Mouse (Mus musculus) MEL (cell line): ENCODE results near the gene Cldn10. TPM values are rescaled to one million over a fixed set of nuclear protein-coding genes. Genes with fewer than 3 reads are reported as not detected.

Experiments
- DNase-seq: peaks from one replicate; pipeline ENCODE4 v3.0.0; 2011; ENCODE audit warnings: low read depth, low spot score
- H3K27ac ChIP-seq: 2 replicates; pipeline ENCODE4 v1.5.1; 2012; ENCODE audit warnings: low read depth, mild to moderate bottlenecking, control low read depth, low read length, moderate library complexity; ENCODE audit not compliant: control insufficient read depth
- H3K27me3 ChIP-seq, 2 experiments: fragments of 150-350 bp in 1 of 2; sonication (generic) in 1 of 2; 2 replicates each; pipeline ENCODE4 v1.6.1; 2012; ENCODE audit warnings: low read length in 2 of 2, mild to moderate bottlenecking in 2 of 2, improper control_type of control experiment in 1 of 2, moderate library complexity in 1 of 2; ENCODE audit not compliant: insufficient read depth in 2 of 2, control insufficient read depth in 1 of 2
- H3K36me3 ChIP-seq, 2 experiments: 2 replicates each; pipeline ENCODE4 v1.6.1; 2012 to 2014; ENCODE audit warnings: low read length in 2 of 2, improper control_type of control experiment in 1 of 2, inconsistent platforms in 1 of 2, mild to moderate bottlenecking in 1 of 2; ENCODE audit not compliant: insufficient read depth in 2 of 2, control insufficient read depth in 1 of 2
- H3K4me1 ChIP-seq, 2 experiments: fragments of 150-350 bp in 1 of 2; sonication (generic) in 1 of 2; 2 replicates each; pipeline ENCODE4 v1.6.1; 2012; ENCODE audit warnings: low read length in 2 of 2, improper control_type of control experiment in 1 of 2, mild to moderate bottlenecking in 1 of 2; ENCODE audit not compliant: insufficient read depth in 2 of 2, control insufficient read depth in 1 of 2
- H3K4me3 ChIP-seq, 2 experiments: fragments of 150-350 bp in 1 of 2; sonication (generic) in 1 of 2; 2 replicates each; pipeline ENCODE4 v1.5.1; 2012; ENCODE audit warnings: low read depth in 2 of 2, low read length in 2 of 2, mild to moderate bottlenecking in 2 of 2, moderate library complexity in 2 of 2, control low read depth in 1 of 2, improper control_type of control experiment in 1 of 2; ENCODE audit not compliant: control insufficient read depth in 1 of 2, insufficient read depth in 1 of 2
- H3K79me2 ChIP-seq: 2 replicates; pipeline ENCODE4 v1.6.1; 2012; ENCODE audit warnings: mild to moderate bottlenecking, low read length, moderate library complexity; ENCODE audit not compliant: control insufficient read depth, poor library complexity, insufficient read depth
- H3K9ac ChIP-seq: 2 replicates; pipeline ENCODE4 v1.6.1; 2012; ENCODE audit warnings: low read depth, mild to moderate bottlenecking, control low read depth, low read length, moderate library complexity; ENCODE audit not compliant: control insufficient read depth, poor library complexity, severe bottlenecking
- H3K9me3 ChIP-seq: fragments of 150-350 bp; sonication (generic); replicated peaks from 2 replicates; pipeline ENCODE4 v1.6.1; 2012; ENCODE audit warnings: mild to moderate bottlenecking, low read length, improper control_type of control experiment, moderate library complexity; ENCODE audit not compliant: insufficient read depth
- CHD1 ChIP-seq: IDR thresholded peaks from 2 replicates; pipeline ENCODE4 v1.6.1; 2012; ENCODE audit warnings: low read depth, mild to moderate bottlenecking, inconsistent platforms, low read length, improper control_type of control experiment
- CHD2 ChIP-seq: IDR thresholded peaks from 2 replicates; pipeline ENCODE4 v1.6.1; 2011; ENCODE audit warnings: low read length, improper control_type of control experiment
- CTCF ChIP-seq, 3 experiments: IDR thresholded peaks in 2 of 3; conservative IDR thresholded peaks in 1 of 3; 2 replicates each; pipeline ENCODE4 v1.5.1; 2011 to 2012; ENCODE audit warnings: low read length in 3 of 3, low read depth in 2 of 3, mild to moderate bottlenecking in 2 of 3, improper control_type of control experiment in 1 of 3, inconsistent platforms in 1 of 3, mixed read lengths in 1 of 3, moderate library complexity in 1 of 3; ENCODE audit not compliant: control insufficient read depth in 1 of 3, insufficient read depth in 1 of 3, poor library complexity in 1 of 3, severe bottlenecking in 1 of 3
- E2F4 ChIP-seq: IDR thresholded peaks from 2 replicates; pipeline ENCODE4 v1.6.1; 2011; ENCODE audit warnings: low read depth, low read length, improper control_type of control experiment, borderline replicate concordance
- ELF1 ChIP-seq: IDR thresholded peaks from 2 replicates; pipeline ENCODE4 v1.6.1; 2014; ENCODE audit warnings: low read depth, mild to moderate bottlenecking, inconsistent platforms, low read length, improper control_type of control experiment, moderate library complexity
- EP300 ChIP-seq, 2 experiments: IDR thresholded peaks; 2 replicates each; pipeline ENCODE4 v1.6.1; 2011; ENCODE audit warnings: improper control_type of control experiment in 2 of 2, low read length in 2 of 2, low read depth in 1 of 2, mild to moderate bottlenecking in 1 of 2
- KAT2A ChIP-seq: conservative IDR thresholded peaks from 2 replicates; pipeline ENCODE4 v1.6.1; 2012; ENCODE audit warnings: low read depth, low read length, improper control_type of control experiment, inconsistent platforms
- MAX ChIP-seq: IDR thresholded peaks from 2 replicates; pipeline ENCODE4 v1.6.1; 2011; ENCODE audit warnings: low read length, improper control_type of control experiment
- MAZ ChIP-seq: IDR thresholded peaks from 2 replicates; pipeline ENCODE4 v1.6.1; 2012; ENCODE audit warnings: low read depth, mild to moderate bottlenecking, inconsistent platforms, low read length, improper control_type of control experiment
- MEF2A ChIP-seq: IDR thresholded peaks from 2 replicates; pipeline ENCODE4 v1.6.1; 2014; ENCODE audit warnings: low read depth, mild to moderate bottlenecking, inconsistent platforms, low read length, improper control_type of control experiment; ENCODE audit not compliant: poor library complexity, insufficient replicate concordance, severe bottlenecking; ENCODE audit errors: extremely low read depth
- MYB ChIP-seq: IDR thresholded peaks from 2 replicates; pipeline ENCODE4 v1.6.1; 2011; ENCODE audit warnings: mild to moderate bottlenecking, low read depth, low read length, improper control_type of control experiment
- MYC ChIP-seq: IDR thresholded peaks from 2 replicates; pipeline ENCODE4 v1.6.1; 2011; ENCODE audit warnings: low read depth, mild to moderate bottlenecking, low read length, improper control_type of control experiment, moderate library complexity
- RAD21 ChIP-seq: IDR thresholded peaks from 2 replicates; pipeline ENCODE4 v1.6.1; 2011; ENCODE audit warnings: mild to moderate bottlenecking, low read depth, low read length, improper control_type of control experiment
- TAL1 ChIP-seq: IDR thresholded peaks from 2 replicates; pipeline ENCODE4 v1.6.1; 2012; ENCODE audit warnings: mild to moderate bottlenecking, inconsistent platforms, low read length, moderate library complexity, mixed read lengths
- TBP ChIP-seq: IDR thresholded peaks from 2 replicates; pipeline ENCODE4 v1.8.0; 2011; ENCODE audit warnings: low read depth, low read length, improper control_type of control experiment
- USF2 ChIP-seq, 2 experiments: IDR thresholded peaks; 2 replicates each; pipeline ENCODE4 v1.6.1; 2011 to 2012; ENCODE audit warnings: improper control_type of control experiment in 2 of 2, low read length in 2 of 2, borderline replicate concordance in 1 of 2, inconsistent platforms in 1 of 2, low read depth in 1 of 2, mild to moderate bottlenecking in 1 of 2; ENCODE audit not compliant: insufficient read depth in 1 of 2
- ZKSCAN1 ChIP-seq: IDR thresholded peaks from 2 replicates; pipeline ENCODE4 v1.6.1; 2012; ENCODE audit warnings: low read depth, mild to moderate bottlenecking, inconsistent platforms, low read length, improper control_type of control experiment, moderate library complexity
- polyA plus RNA-seq, 2 experiments: library from polyadenylated mRNA; stranded (reverse) in 1 of 2; unstranded in 1 of 2; fragments of >175 nt in 1 of 2; fragments of >200 nt in 1 of 2; gene quantifications; 2 replicates each; pipeline versions ENCODE4 v1.2.1 to v1.2.4; 2012; ENCODE audit warnings: low replicate concordance in 2 of 2, low read depth in 1 of 2; ENCODE audit not compliant: insufficient read length in 2 of 2, insufficient read depth in 1 of 2, missing spikeins in 1 of 2
- total RNA-seq: library from RNA; depleted of rRNA; stranded (reverse); fragments of 300-350 nt; gene quantifications from 2 replicates; pipeline ENCODE4 v1.2.3, GENCODE M21; 2012; rRNA removed

Cldn10 gene
- total RNA-seq: not detected in 2 replicates
- under 1 TPM in 1 of 2 experiments, not detected in 1; 0.17 TPM for polyA plus RNA-seq

- Histone ChIP-seq H3K4me1 (no peaks in the 10 kb centered on the region), H3K27me3 (no peaks in the 10 kb centered on the region), H3K9ac (no peak within 1 kb of the TSS), H3K4me3 (no peak within 1 kb of the TSS), H3K79me2 (no peaks in the 10 kb centered on the region), H3K27ac (no peak within 1 kb of the TSS), H3K36me3 (no peaks in the 10 kb centered on the region), H3K9me3 (no peaks in the 10 kb centered on the region)
- TF ChIP-seq CHD2 (no peak), USF2 (IDR thresholded peaks at IDR 0.05; ENCODE audit: borderline replicate concordance in 1 of 2, insufficient read depth in 1 of 2, low read depth in 1 of 2, low read length in 2 of 2) (no peak), CTCF (IDR thresholded peaks at IDR 0.05 in 2 of 3, conservative IDR thresholded peaks at IDR 0.05 in 1 of 3; ENCODE audit: control insufficient read depth in 1 of 3, insufficient read depth in 1 of 3, low read depth in 2 of 3, low read length in 3 of 3, poor library complexity in 1 of 3, severe bottlenecking in 1 of 3) (no peak), CHD1 (no peak), RAD21 (no peak), MAX (no peak), MEF2A (no peak), MYC (no peak), MAZ (no peak), TAL1 (no peak), MYB (no peak), ELF1 (no peak), ZKSCAN1 (no peak)
- no peak for DNase-seq
Observed at GRCm38 (mm10) chr14:118787621-118788020, at the start of gene Cldn10. TSS of gene Cldn10 (plus strand) at chr14:118787908.

- no peak overlapping the region for H3K9ac ChIP-seq
- no peaks in the 10 kb centered on the region for H3K9me3 ChIP-seq
- no peaks in the 10 kb centered on the region for H3K27me3 ChIP-seq
- H3K36me3 ChIP-seq: no peaks in the 10 kb centered on the region
- TF ChIP-seq RAD21 (no peak), MYB (no peak), E2F4 (no peak), KAT2A (no peak), EP300 (IDR thresholded peaks at IDR 0.05; ENCODE audit: low read depth in 1 of 2, low read length in 2 of 2) (no peak), TBP (no peak)
- no peak overlapping the region for H3K27ac ChIP-seq
- DNase-seq: no peak
- H3K4me1 ChIP-seq: no peaks in the 10 kb centered on the region
- no peaks in the 10 kb centered on the region for H3K79me2 ChIP-seq
- H3K4me3 ChIP-seq: no peak overlapping the region
Observed at GRCm38 (mm10) chr14:118741780-118742179, 45.9 kb upstream of the Cldn10 start.
